Mouse (Mus musculus): ENCODE measurements at regions not wholly inside any gene's neighbourhood (a gene's known extent, or its start where the extent isn't known, plus 50 kb on each side); places are given as distances from the start of the nearest gene placed in this dataset.

- TF ChIP-seq CTCF (IDR thresholded peaks at IDR 0.05; ENCODE audit: insufficient read depth, low read depth, low read length), result no peak
- TF ChIP-seq POLR2A (IDR thresholded peaks at IDR 0.05; ENCODE audit: insufficient read depth, low read depth, low read length), result no peak
Measured at GRCm38 (mm10) chr13:107810060-107810801, 234.0 kb upstream of the Smim15 start.
